Mouse (Mus musculus) bone marrow, adult 2 months (tissue): ENCODE results near the gene Zfp488. TPM values are rescaled to one million over a fixed set of nuclear protein-coding genes. Genes with fewer than 3 reads are reported as not detected.

ENCODE experiments used
- H3K27ac ChIP-seq: fragments of 200-500 bp; 2 replicates; pipeline ENCODE4 v1.5.1; 2012; ENCODE audit warnings: low read depth, mild to moderate bottlenecking, control low read depth, inconsistent platforms, low read length; ENCODE audit not compliant: control insufficient read depth, poor library complexity, insufficient read depth
- H3K4me1 ChIP-seq: fragments of 200-500 bp; 2 replicates; pipeline ENCODE4 v1.6.1; 2011; ENCODE audit warnings: low read length; ENCODE audit not compliant: control insufficient read depth, insufficient read depth
- H3K4me3 ChIP-seq: fragments of 200-500 bp; replicated peaks from 2 replicates; pipeline ENCODE3; 2011; ENCODE audit warnings: mild to moderate bottlenecking, low read depth, low read length, control low read depth; ENCODE audit not compliant: control insufficient read depth
- CTCF ChIP-seq: fragments of 200-500 bp; IDR thresholded peaks from 2 replicates; pipeline ENCODE4 v1.5.1; 2011; ENCODE audit warnings: low read length, control low read depth; ENCODE audit not compliant: control insufficient read depth, insufficient read depth
- POLR2A ChIP-seq: fragments of 200-500 bp; IDR thresholded peaks from 2 replicates; pipeline ENCODE4 v1.6.1; 2011; ENCODE audit warnings: low read depth, mild to moderate bottlenecking, control low read depth, low read length, borderline replicate concordance; ENCODE audit not compliant: control insufficient read depth
- WGBS: fragments of 180-500 bp; shearing (Covaris S2); methylation state at CpG from one replicate; pipeline ENCODE4 v1.1.7; 2018; 5-methylcytosine and 5-hydroxymethylcytosine counted together
- polyA plus RNA-seq: library from polyadenylated mRNA; stranded (reverse); fragments of >200 nt; gene quantifications from 2 replicates; pipeline ENCODE4 v1.2.4, GENCODE M21; 2011; ENCODE audit warnings: low replicate concordance; ENCODE audit not compliant: missing spikeins, insufficient read depth, insufficient read length

Gene Zfp488
- polyA plus RNA-seq: not detected in 2 replicates

DNA sequence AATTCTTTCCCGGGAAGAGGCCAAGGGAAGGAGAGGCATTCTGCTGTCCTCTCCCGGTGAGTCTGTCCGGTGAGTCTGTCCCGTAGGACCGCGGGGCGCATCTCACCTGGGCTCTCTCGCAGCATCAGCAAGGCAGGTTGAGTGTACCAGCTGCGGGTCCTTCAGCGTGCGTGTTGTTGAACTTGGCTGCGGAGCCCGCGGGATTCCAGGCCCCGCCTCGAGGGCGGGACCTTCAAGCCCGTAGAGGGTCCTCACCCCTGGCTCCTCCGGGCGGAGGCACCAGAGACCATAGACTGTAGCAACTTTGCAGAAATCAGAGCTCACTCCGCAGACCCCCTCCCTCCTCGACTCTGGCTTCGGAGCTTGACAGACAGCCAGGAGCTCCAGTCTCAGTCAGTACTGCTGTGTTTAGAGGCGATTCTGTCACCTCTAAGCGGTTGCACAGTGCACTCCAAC, at the start of gene Zfp488:
Gene Zfp488 (minus strand): TSS at position 161 of the 456 bp plus-strand sequence.
- TF ChIP-seq CTCF (no peak), POLR2A (no peak)
- no peak within 1 kb of the TSS for H3K4me3 ChIP-seq
- WGBS: 7% methylated on average over 25 of the region's 25 CpGs
- no peak within 1 kb of the TSS for H3K27ac ChIP-seq
- H3K4me1 ChIP-seq: no peaks in the 10 kb centered on the region

DNA sequence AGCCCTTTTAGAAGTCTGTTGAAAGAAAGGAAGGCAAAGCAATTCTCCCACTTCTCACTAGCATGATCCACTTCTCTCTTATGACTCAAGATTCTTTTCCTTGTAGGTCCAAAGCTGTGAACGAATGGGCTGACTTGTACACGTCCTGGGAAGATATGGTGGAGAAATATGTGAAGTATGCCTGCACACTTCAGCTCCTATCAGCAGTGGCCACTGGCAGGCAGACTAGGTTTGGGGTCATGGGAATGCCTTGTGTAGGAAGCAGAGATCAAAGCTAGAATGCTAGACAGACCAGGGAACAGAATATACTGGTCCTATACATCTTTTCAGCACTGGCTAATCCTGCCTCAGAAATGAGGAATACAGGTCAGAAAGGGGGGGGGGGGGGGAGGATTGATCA, 48.1 kb upstream of the Zfp488 start:
- Histone ChIP-seq H3K4me3 (no peak overlapping the region), H3K4me1 (no peaks in the 10 kb centered on the region), H3K27ac (no peak overlapping the region)
- TF ChIP-seq POLR2A (no peak), CTCF (no peak)
- WGBS: 66% methylated on average over 2 of the region's 2 CpGs

DNA sequence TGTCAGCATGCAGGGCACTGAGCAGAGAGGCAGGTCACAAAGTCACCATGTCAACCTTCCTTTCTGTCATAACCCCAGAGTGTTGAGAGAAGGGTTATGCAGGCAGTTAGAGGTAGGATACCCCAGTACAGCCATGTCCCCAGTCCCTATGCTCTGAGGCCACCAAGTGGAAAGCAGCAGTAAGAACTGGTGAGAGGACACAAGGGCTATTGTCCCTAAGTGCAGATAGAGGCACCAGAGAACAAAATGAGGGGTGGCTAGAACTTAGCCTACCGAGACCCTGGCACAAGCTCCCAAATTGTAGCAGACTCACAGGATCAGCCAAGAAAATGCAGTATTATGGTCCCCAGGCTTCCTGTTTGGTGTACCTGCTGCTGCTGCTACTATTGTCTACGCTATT, 38.4 kb upstream of the Zfp488 start:
- Histone ChIP-seq H3K27ac (no peak overlapping the region), H3K4me3 (no peak overlapping the region), H3K4me1 (no peaks in the 10 kb centered on the region)
- 74% methylated on average over 2 of the region's 2 CpGs for WGBS
- TF ChIP-seq POLR2A (no peak), CTCF (no peak)

DNA sequence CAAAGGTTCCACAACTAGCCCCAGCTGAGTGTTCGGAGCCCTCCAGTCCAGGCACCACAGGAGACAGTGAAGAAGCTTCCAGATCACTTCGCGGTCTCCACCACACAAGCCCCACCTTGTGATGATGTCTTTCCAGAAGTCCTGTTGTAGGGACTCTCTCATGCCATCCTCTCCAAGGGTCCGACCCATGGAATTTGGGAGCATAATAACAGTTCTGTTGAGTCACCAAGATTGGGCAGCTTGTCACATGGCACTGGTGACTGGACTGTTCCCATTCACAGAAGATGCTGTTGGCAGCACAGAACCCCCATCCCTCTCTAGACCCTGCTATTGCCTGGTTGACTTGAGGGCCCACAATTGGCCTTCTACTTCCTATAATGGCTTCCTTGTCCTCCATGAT, 37.8 kb upstream of the Zfp488 start, which contains the start of gene Gm5460:
Gene Gm5460 (plus strand): TSS at position 378 of the 400 bp plus-strand sequence.
- WGBS: 82% methylated on average over 4 of the region's 4 CpGs
- no peak within 1 kb of the TSS for H3K4me3 ChIP-seq
- TF ChIP-seq CTCF (no peak), POLR2A (no peak)
- no peaks in the 10 kb centered on the region for H3K4me1 ChIP-seq
- no peak within 1 kb of the TSS for H3K27ac ChIP-seq

DNA sequence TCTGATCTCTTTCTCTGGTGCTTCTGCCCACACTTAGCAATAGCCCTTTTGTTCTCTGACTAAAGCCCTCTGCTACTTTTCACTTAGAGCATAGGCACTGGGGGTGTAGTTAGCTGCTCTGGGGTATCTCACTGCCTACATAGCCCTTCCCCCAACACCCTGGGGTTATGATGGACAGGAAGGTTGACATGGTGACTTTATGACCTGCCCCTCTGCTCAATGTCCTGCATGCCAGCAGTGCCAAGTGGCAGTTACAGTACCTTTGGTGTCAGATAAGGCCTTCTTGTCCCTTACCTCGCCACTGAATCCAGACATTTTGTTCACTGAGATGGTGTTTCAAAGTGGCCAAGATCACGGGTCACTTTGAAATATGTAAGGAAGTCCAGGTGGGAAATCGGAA, 36.5 kb upstream of the Zfp488 start, which contains the start of gene Gm30083:
Gene Gm30083 (minus strand): TSS at position 120 of the 400 bp plus-strand sequence.
- TF ChIP-seq POLR2A: no peak
- no peak for TF ChIP-seq CTCF
- Histone ChIP-seq H3K4me1 (no peaks in the 10 kb centered on the region), H3K27ac (no peak within 1 kb of the TSS), H3K4me3 (no peak within 1 kb of the TSS)
- WGBS: 70% methylated on average over 3 of the region's 3 CpGs

DNA sequence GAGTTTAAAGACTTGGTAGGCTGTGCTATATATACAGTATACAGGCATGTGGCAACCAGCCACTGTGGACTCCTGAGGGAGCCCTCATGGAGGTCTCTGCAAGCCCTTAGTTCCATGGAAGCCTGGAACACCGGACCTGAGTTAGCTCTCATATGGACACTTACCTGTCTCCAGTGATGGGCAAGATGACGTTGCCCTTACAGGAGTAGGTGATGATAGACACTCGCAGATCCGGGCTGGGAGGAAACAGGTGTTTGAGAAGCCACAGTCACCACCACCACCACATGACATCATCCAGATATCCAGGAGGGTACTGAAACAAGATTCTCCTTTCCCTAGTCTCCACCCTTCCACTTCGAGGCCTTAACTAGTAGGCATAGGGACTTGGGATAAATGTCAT, 23.8 kb upstream of the Zfp488 start:
- TF ChIP-seq POLR2A: no peak
- TF ChIP-seq CTCF: no peak

DNA sequence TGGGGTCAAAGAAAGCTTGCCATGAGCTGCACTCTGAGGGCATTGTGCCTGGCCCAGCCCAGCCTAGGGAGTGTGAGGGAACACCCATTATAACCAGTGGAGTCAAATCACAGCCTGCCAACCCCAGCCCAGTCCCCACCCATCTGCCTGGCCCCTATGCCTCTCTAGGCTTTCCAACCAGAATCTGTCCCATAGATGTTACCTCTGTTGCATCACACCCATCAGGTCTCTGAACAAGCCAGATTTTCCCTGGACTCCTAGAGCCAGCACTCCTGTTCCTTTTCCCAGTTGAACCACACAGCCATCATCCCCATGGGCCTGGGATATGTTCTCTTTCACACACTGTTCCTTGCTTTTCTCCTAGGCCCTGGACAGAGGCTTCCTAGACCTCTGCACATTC, 22.9 kb upstream of the Zfp488 start:
- TF ChIP-seq CTCF (no peak), POLR2A (no peak)
- Histone ChIP-seq H3K27ac (no peak overlapping the region), H3K4me1 (no peaks in the 10 kb centered on the region), H3K4me3 (no peak overlapping the region)

More for the DNA sequence above, 23.8 kb upstream of the Zfp488 start:
- Histone ChIP-seq H3K27ac (no peak overlapping the region), H3K4me1 (no peaks in the 10 kb centered on the region), H3K4me3 (no peak overlapping the region)
- WGBS: 71% methylated on average over 5 of the region's 5 CpGs

DNA sequence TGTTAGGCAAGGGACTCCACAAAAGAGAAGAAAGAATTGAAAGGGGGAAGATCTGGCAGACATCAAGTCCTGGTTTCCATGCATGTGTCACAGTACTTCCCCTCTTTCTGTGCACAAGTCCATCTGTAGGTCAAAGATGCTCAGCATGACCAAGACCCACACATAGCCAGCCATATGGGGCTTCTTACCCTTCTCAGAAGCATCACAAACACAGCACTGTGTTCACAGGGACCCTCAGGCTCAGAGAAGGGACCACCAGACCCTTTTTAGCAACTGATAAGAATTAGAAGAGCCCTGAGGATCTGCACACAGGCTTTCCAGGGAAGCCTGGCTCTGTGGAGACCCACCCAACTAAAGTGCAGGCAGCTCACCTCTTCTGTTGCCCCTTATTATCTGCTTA, 21.5 kb upstream of the Zfp488 start:
- no peak overlapping the region for H3K4me3 ChIP-seq
- TF ChIP-seq CTCF: no peak
- no peak for TF ChIP-seq POLR2A

DNA sequence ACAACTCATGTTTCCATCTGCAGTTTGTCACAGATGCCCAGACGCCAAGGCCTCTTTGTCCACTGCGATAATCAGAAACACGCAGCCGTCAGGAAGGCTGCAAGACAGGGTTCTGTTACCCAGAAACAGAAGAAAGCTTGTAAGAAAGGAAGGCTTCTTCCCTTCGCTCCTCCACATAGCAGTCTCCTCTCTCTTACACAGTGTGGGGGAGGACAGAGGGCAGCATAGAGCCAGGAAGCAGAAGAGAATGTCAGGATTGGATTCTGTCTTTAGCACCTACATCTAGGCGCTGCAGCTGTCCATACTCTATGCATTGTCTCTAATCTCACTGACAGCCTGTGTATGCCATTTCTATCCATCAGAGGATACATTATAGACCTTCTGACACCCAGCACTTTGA, 18.9 kb upstream of the Zfp488 start:
- no peaks in the 10 kb centered on the region for H3K4me1 ChIP-seq
- H3K4me3 ChIP-seq: no peak overlapping the region
- WGBS: 64% methylated on average over 6 of the region's 6 CpGs
- TF ChIP-seq POLR2A (no peak), CTCF (no peak)
- H3K27ac ChIP-seq: no peak overlapping the region

More for the DNA sequence above, 21.5 kb upstream of the Zfp488 start:
- Histone ChIP-seq H3K4me1 (no peaks in the 10 kb centered on the region), H3K27ac (no peak overlapping the region)

DNA sequence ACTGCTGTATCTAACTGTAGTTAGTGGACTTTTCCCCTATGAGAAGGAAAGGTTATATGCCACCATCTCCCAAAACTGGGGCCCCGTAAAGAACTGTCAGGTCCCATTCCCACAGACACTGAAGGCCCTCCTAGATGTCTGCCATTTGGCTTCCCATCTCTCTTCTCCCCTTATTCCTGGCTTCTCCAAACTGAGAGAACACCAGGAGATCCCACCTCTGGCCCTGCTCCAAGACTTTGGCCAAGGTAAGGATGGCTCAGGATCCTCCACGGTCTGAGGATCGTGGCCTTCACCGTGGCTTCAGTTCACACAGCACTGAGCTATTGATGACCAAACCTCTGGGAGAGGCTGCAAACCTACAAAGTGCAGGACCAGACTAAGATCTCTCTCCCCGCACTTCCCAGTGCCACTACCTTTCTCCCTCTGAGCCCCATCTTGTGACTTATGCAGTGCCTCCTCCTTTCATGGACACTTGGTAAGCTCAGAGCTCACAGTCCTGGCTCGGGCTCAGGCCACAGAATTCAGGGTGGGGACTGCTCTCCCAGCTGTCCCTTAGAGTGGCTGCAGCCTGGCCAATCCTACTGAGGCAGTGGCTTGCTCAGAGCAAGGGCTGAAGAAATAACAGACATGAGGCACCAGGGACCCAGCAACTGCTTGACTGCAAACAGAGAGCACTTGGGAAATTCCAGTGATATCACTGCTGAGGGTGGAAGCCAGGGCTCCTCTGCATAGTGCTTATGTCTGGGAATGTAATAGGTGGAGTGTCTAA, 15.1 kb upstream of the Zfp488 start:
- WGBS: 73% methylated on average over 6 of the region's 6 CpGs
- no peak for TF ChIP-seq CTCF
- no peak for TF ChIP-seq POLR2A
- Histone ChIP-seq H3K4me3 (no peak overlapping the region), H3K4me1 (no peaks in the 10 kb centered on the region), H3K27ac (no peak overlapping the region)
